Mouse (Mus musculus) cerebellum, adult 9-10 months (tissue): ENCODE results near the gene Sdf4.

Source experiments
- DNase-seq: peaks from one replicate; pipeline ENCODE4 v3.0.0; 2022

Gene Sdf4

DNA sequence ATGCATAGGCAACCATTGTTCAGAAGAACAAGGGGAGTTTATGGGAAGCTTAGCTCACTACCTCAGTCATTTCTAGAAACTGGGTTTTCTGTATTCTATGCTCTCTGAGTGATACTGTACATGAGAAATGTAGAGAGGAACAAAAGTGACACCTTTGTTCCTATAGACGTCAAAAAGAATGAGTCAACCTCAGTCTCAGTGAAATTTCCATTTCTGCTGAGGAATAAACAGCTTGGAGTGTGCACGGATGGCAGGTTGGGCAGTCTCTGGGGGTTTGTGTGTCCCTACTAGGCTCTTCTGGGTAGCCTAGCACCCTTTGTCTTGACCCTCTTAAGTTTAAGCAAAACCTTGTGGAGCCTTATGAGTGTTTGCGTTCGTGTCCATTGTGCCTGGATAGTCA lies 15.7 kb downstream of the Sdf4 start:
- DNase-seq = no peak

GRCm38 (mm10) chr4:156013637-156014036 lies 21.0 kb downstream of the Sdf4 start, which contains the start of gene Tnfrsf4:
TSS of gene Tnfrsf4 (plus strand) at chr4:156013843.
- DNase-seq = no peak

- no peak for DNase-seq
These were observed 21.8 kb downstream of the Sdf4 start for GRCm38 (mm10) chr4:156014436-156014835.

DNA sequence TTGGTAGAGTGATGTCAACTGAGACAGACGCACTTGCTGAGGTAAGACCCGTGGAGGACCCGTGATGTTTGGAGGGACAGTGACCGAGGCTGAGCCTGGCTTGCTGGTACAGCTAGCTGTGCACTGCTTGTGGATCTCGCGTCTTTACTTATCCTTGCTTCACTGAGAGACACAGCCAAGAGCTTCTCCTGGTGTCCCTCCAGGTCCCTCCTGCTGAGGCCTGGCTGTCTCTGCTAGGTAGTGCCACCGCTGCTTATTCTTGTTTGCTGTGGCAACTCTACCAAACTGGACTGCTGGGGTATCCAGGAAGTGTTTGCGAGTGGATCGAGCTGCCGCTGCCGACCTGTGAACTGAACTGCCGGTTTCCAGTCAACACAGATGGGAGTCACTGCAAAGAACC lies 27.1 kb downstream of the Sdf4 start:
- DNase-seq = no peak

DNA sequence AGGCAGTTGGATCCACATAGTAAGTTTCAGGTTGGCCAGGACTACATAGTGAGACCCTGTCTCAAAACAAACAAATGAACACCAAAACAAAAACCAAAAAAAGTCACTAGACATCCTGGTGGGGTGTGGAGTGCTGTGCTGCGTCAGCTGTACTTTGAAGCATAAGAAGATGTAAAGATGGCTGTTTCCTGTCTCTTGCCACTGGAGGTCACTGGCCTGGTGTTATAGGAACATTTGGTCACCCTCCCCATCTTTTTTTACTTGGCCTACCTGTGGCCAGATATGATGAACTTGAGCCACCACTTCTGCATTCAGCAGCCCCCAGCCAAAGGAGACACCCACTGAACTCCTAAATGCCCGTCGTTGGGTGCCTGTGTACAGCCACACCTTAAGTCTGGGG lies 28.7 kb downstream of the Sdf4 start:
- no peak for DNase-seq

GRCm38 (mm10) chr4:156021942-156022419 lies 29.3 kb downstream of the Sdf4 start:
- no peak for DNase-seq

- DNase-seq = no peak
These were observed 30.8 kb downstream of the Sdf4 start for GRCm38 (mm10) chr4:156023520-156023919.

DNA sequence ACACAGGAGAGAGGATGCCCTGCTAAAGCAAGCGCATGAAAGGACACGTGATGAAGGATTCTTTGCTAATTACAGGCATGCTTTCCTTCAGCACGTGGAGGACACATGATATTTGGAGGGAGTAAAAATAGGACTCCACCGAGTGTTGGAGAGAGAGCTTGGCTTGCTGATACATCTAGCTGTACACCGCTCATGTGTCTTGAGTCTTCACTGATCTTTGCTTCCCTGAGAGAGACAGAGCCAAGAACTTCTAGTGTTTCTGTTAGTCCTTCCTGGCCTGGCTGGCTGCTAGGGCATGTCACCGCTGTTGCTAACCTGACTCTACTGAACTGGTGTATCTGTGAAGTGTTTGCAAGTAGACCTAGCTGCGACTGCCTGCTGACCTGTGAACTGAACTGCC lies 31.5 kb downstream of the Sdf4 start:
- no peak for DNase-seq

- no peak for DNase-seq
These were observed 33.3 kb downstream of the Sdf4 start, which contains the start of gene Tnfrsf18 for GRCm38 (mm10) chr4:156026013-156026412. TSS of gene Tnfrsf18 (plus strand) at chr4:156026164.

DNA sequence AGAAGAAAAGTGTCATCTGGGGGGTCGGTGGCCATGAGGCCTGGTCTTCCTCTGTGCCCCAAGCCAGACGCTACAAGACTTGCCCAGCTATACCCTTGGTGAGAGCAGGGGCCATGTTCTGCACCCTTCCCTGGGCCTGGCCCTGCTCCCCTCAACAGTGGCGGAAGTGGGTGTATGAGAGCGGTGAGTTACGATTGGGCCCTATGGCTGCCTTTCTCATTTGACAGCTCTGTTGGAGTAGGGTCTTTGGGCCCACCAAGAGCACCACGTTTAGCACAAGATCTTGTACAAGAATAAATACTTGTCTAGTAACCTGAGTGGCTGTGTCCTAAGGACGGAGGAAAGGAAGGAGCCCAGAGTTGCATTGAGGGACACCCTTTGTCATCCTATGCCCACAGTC lies 35.9 kb downstream of the Sdf4 start:
- no peak for DNase-seq

DNA sequence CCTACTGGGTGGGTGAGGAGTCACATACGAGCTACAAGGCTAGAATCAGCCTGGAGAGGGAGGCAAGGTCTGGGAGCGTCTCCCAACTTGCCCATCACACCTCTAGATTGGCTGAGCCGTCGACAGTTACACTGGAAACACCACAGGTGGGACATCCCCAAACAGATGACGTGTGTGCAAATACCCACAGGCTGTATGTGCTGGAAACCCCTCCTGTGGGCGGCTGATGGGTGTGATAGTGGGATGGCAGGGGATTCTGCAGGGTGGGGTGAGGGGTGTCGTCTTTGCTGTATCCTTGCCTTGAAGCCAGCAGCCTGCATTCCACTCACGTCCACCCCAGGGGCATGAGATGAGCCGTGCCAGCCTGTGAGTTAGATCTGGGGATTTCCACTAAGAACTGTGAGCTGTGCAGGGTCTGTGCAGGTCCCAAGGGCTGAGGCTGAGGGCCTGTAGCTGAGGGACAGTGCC lies 38.0 kb downstream of the Sdf4 start:
- DNase-seq = peak; percentile 38

DNA sequence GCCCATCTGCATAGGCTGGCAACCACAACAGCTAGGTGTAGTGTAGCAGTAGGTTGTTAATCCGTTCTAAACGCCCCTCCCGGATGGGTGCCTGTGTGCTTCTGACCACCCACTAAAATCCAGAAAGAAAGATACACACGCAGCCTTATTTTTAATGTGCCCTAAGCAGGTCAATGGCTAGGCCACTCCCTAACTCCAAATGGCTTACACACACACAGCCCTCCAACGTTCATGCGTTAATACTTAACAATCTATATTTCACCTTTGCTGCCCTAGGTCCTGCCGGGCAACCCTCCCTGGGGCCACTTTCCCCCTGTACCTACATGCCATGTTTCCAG lies 38.6 kb downstream of the Sdf4 start:
- DNase-seq = no peak

DNA sequence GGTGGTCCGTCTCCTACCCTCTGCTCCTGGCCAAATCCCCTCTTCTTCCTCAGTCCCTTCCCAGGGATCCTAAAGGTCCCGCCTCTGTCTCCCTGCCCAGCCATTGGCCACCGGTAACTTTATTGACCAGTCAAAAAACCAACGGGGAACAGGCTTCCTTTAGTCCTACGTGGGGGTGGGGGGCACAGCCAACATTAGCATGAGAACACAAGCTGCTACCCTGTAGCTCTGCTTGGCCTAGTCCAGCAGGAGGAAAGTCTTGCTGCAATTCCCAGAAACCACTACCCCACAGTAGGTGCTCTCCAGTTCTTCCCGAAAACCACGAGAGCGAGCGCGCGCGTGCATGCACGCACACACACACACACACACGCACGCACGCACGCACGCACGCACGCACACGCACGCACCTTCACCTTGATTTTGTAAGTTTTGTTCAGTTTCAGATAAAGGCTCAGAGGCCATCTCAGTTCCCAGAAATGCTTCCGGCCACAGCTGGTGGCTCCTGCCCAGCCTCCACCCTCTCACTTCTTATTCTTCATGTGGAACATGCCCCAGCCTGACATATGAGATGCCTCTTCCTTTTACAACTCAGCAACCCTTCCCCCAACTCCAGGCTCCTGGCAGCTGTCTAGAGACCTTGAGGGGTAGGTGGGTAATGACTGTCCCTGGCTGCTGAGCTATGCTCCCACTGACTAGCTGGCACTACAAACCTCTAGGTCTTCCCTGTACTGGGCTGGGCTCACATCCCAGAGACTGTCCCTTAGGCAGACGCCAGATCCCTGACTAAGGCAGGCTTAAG lies 39.1 kb downstream of the Sdf4 start:
- DNase-seq = peak; percentile 92

DNA sequence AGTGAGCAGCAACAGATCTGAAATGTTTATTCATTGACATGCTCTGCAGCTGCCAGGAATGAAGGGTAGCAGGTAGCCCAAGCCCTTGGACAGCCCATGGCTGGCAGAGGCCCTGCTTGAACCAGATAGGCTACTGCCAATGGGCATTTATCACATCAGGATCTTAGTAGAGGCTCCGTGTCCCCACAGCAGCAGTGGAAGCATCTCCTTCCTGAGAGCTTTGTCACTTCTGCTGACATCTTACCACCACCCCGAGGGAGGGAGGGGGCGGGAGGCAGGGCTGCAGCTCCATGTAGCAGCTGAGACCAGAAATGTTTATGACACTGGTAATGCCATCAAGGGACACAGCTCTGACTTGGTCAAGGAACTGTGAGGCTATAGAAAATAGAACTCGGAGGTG lies 40.2 kb downstream of the Sdf4 start:
- DNase-seq = peak; percentile 33

DNA sequence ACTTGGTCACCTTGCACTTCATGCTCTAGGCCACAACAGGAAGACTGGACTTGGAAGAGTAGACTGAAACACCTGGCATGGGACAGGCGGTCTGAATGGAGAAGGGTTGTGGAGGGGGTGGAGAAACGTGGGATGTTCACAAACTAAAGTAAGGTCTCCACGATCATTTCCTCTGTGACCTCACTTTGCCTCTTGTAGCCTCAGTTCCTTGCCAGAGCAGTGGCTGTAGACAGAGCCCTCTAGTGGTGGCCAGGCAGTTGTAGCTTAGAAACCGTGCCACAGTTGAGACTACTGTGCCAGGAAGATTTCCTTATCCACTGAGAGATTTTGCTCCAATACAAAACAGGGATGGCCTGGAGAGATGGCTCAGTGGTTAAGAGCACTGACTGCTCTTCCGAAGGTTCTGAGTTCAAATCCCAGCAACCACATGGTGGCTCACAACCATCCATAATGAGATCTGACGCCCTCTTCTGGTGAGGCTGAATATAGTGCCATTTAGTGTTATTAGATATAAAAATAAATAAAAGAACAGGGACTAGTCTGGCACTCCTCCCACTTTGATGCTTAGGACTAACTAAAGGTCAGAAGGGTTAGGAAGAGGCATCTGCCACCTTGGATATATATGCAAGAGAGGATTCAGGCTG lies 40.9 kb downstream of the Sdf4 start:
- DNase-seq = peak; percentile 65

DNA sequence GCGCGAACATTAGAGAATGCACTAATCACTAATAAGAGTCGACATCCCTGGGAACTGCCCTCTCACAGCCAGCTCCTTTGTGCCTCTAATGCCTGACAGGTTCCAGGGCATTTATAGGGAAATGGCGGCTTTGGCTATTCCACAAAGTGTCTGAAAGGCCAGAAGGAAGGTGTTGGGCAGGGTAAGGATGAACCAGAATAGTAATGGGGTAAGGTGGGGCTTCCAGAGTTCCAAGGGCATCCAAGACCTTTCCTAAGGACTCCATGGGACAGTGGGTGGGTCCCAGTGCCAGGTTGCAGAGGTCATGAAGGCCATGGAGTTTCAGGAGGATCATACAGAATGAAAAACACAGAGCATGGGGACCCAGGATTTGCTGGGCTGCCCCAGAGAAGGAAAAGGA lies 41.6 kb downstream of the Sdf4 start:
- DNase-seq = no peak

DNA sequence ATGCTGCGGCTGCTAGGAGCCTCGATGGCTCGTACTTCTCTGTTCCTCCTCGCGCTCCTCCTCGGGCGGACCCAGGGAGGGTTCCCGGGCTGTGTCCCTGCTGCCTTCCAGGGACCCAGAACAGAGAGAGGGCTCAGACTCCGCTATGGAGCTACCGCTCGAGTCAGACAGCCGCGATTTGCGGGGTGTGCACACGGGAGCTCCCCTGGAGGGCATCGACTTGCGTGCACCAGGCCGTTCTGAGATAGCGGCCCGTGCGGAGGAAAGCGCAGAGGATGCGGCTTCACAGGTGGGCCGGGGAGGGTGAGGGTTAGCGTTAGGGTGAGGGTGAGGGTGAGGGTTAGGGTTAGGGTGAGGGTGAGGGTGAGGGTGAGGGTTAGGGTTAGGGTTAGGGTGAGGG lies 42.2 kb downstream of the Sdf4 start:
- DNase-seq = no peak

- no peak for DNase-seq
These were observed 52.1 kb downstream of the Sdf4 start for GRCm38 (mm10) chr4:156044754-156045153.

DNA sequence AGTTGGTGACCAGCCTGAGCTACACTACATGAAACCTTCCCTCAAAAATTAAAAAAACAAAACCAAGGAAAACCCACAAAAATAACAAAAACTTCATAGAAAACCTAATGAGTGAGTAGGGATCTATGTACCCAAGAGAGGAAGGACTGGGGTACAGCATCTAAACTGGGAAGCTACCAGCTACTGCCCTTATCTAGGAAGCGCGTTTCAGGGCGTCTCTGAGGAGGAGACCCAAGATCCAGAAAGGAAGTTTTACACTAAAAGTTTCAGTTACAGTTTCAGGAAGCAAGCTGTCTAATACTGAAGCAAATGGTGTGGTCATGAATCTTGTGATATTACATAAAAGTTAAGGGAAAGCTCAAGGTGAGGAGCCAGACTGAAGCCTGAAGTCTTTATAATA lies 57.1 kb downstream of the Sdf4 start:
- DNase-seq = no peak

GRCm38 (mm10) chr4:156050391-156050980 lies 57.8 kb downstream of the Sdf4 start:
- DNase-seq = no peak

DNA sequence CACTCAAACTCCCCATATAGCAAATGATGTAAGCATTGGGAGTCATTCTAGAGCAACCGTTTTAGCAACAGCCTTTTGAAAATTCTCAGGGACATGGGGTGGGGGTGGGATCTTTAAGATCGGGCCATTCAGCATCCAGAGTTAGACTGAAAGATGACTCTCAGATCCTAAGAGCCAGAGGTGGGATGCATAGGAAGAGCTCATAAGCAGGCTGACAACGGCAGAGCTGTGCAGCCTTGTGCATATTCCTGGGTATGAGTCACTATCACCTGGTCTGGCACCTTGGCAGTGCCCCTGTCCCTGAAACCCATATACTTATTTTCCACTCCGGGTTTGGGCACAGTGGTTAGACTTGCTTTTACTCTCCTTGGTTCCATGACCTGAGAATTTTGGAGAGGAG lies 60.4 kb downstream of the Sdf4 start:
- no peak for DNase-seq

GRCm38 (mm10) chr4:156054130-156054529 lies 61.5 kb downstream of the Sdf4 start:
- DNase-seq = no peak

GRCm38 (mm10) chr4:156054606-156055005 lies 61.9 kb downstream of the Sdf4 start:
- DNase-seq = no peak

DNA sequence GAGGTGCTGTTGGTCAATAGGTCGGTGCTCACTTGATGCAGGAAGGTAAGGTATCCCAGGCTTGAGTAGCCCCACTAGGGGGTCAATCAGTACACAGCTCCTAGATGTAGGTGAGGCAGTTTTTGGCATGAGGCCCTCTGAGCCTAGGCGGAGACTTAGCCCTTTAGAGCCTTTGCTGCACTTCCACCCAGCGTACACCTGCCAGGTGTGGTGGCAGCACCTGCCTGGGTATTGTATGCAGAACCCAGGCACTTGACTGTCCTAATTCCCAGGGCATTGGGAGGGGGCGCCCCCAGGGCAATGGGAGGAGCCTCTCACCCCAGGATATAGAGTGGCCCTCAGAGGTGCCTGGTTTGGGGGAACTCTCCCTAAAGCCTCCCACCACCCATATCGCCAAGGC lies 62.5 kb downstream of the Sdf4 start:
- no peak for DNase-seq
